Mouse (Mus musculus) ES-Bruce4 (cell line): Measurements from ENCODE around the gene Got2.

Experiments used
- EP300 ChIP-seq: IDR thresholded peaks from 2 replicates; pipeline ENCODE4 v1.6.1; 2011; ENCODE audit warnings: low read depth, low read length; ENCODE audit not compliant: insufficient read depth
- POLR2A ChIP-seq: IDR thresholded peaks from one replicate; pipeline ENCODE4 v1.8.1; 2011; ENCODE audit warnings: low read length; ENCODE audit not compliant: insufficient read depth

GRCm38 (mm10) chr8:95822699-95823098 is 65.6 kb downstream of the Got2 start:
- TF ChIP-seq POLR2A (no peak), EP300 (no peak)
